Mouse (Mus musculus) midbrain, embryonic 14.5 days (tissue): ENCODE measurements around the gene Fam198a. TPM values are rescaled to one million over a fixed set of nuclear protein-coding genes. Genes with fewer than 3 reads are reported as not detected.
A peak's percentile ranks its signal among the peaks of the same experiment; 100 is the strongest.

ENCODE experiments used
- ATAC-seq: fragments of 200-750 bp; cut with Nextera tagmentation; 2 replicates; pipeline ENCODE4 v1.8.0; 2017; ENCODE audit warnings: moderate number of reproducible peaks, moderate library complexity; ENCODE audit not compliant: low FRiP score, low TSS enrichment
- DNase-seq: peaks from one replicate; pipeline ENCODE4 v3.0.0-alpha.2; 2015
- H3K27ac ChIP-seq: fragments of 300-500 bp; sonication (generic); replicated peaks from 2 replicates; pipeline ENCODE4 v1.5.1; 2014; ENCODE audit warnings: mild to moderate bottlenecking, low read depth, low read length, moderate library complexity
- H3K27me3 ChIP-seq: fragments of 300-500 bp; sonication (generic); 2 replicates; pipeline ENCODE4 v1.6.1; 2014; ENCODE audit warnings: low read length, control low read depth, mixed read lengths; ENCODE audit not compliant: control insufficient read depth, insufficient read depth
- H3K36me3 ChIP-seq: fragments of 300-500 bp; sonication (generic); 2 replicates; pipeline ENCODE4 v1.6.1; 2014; ENCODE audit warnings: low read length, control low read depth; ENCODE audit not compliant: control insufficient read depth, insufficient read depth
- H3K4me1 ChIP-seq: fragments of 300-500 bp; sonication (generic); 2 replicates; pipeline ENCODE4 v1.6.1; 2014; ENCODE audit warnings: mild to moderate bottlenecking, antibody characterized with exemption, low read length, control low read depth; ENCODE audit not compliant: control insufficient read depth, insufficient read depth
- H3K4me2 ChIP-seq: fragments of 300-500 bp; sonication (generic); 2 replicates; pipeline ENCODE4 v1.6.1; 2014; ENCODE audit warnings: mild to moderate bottlenecking, low read length, moderate library complexity
- H3K4me3 ChIP-seq: fragments of 300-500 bp; sonication (generic); replicated peaks from 2 replicates; pipeline ENCODE4 v1.5.1; 2014; ENCODE audit warnings: low read depth, low read length
- H3K9ac ChIP-seq: fragments of 300-500 bp; sonication (generic); replicated peaks from 2 replicates; pipeline ENCODE4 v1.6.1; 2014; ENCODE audit warnings: mild to moderate bottlenecking, low read length, moderate library complexity
- H3K9me3 ChIP-seq: fragments of 300-500 bp; sonication (generic); 2 replicates; pipeline ENCODE4 v1.6.1; 2016; ENCODE audit warnings: low read length, control low read depth, mixed read lengths; ENCODE audit not compliant: control insufficient read depth
- WGBS: fragments of 180-500 bp; shearing (Covaris S2); extraction: QIAGEN DNeasy Blood & Tissue Kit; methylation state at CpG from one replicate; pipeline ENCODE4 v1.1.7; 2014; 5-methylcytosine and 5-hydroxymethylcytosine counted together
- polyA plus RNA-seq: library from polyadenylated mRNA; unstranded; fragments of >200 nt; fragmentation: Nextera tagmentation; extraction: Ambion mirVana; gene quantifications from 2 replicates; pipeline ENCODE4 v1.2.1, GENCODE M21; 2014

Fam198a gene
- polyA plus RNA-seq, 1 experiment from 2014 or later = 0.80 TPM

DNA sequence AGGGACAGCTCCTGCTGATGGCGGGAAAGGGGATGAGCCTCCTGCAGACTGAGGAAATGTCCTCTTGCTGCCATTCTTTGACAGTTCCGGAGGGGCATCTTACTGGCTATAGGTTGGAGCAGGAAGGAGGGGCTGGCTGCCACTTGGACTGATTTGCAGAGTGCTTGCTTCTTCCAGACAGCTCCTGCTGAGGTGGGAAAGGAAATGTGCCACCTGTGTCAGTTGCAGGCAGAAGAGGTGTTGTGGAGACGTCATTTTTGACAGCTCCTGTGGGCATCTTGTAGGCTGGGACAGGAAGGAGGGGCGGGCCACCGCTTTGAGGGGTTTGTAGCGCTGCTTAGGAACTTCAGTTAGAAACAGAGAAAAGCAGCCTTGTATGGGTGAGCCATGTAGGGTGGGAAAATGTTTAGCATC lies 13.3 kb upstream of the Fam198a start:
- Histone ChIP-seq H3K4me2 (peak overlapping the region; percentile 45), H3K36me3 (no peaks in the 10 kb centered on the region), H3K27me3 (no peaks in the 10 kb centered on the region), H3K4me1 (no peaks in the 10 kb centered on the region), H3K4me3 (peak overlapping the region; percentile 37), H3K9me3 (no peaks in the 10 kb centered on the region), H3K9ac (peak overlapping the region; percentile 26; the same call in 1 of the 2 replicates), H3K27ac (peak overlapping the region; percentile 75)
- no peak for DNase-seq
- WGBS = 55% methylated on average over 6 of the region's 6 CpGs
- ATAC-seq = peak; percentile 46; the same call in 1 of the 2 replicates

DNA sequence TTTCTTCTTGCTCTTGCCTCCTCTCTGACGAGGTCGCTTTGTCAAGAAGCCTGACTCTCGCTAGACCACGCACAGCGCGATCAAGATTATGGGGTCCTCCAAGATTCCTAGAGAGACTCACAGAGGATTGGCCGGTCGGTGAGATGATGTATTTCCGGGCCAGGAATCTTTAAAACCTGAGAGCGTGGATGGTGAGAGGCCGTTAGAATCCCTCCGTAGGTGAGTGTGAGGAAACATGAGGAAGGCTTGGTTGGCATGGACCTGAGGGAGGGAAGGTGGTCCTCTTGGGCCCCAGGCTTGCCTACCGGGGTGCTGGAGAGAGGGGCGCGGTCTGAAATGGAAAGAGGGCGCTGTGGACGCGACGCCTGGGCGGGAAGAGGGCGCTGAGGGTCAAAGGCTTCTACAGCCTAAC lies 12.8 kb upstream of the Fam198a start:
- Histone ChIP-seq H3K4me1 (no peaks in the 10 kb centered on the region), H3K4me3 (peak overlapping the region; percentile 37), H3K9me3 (no peaks in the 10 kb centered on the region), H3K9ac (peak overlapping the region; percentile 43), H3K27me3 (no peaks in the 10 kb centered on the region), H3K27ac (peak overlapping the region; percentile 75), H3K36me3 (no peaks in the 10 kb centered on the region), H3K4me2 (peak overlapping the region; percentile 45)
- DNase-seq (peak; percentile 76), ATAC-seq (peak; percentile 53; the same call in 1 of the 2 replicates)
- WGBS = 57% methylated on average over 21 of the region's 21 CpGs

DNA sequence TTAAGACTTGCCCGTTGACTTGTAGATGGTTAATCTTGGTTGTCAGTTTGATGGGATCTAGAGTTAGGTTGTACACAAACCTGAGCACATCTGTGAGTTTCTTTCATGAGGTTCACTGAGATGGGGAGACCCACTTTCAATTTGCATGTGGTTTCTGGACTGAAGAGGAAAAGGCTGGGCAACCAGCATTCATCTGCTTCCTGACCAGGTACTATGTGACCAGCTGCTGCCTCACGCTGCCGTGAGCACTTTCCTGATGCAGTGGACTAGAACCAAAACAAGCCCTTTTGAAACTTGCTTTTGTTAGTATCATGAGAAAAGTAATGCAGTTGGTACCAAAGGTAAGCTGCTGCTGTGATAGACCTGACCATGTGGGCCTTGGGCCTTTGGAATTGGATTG lies 7.8 kb upstream of the Fam198a start:
- Histone ChIP-seq H3K27ac (no peak overlapping the region), H3K4me1 (no peaks in the 10 kb centered on the region), H3K4me3 (no peak overlapping the region), H3K9ac (no peak overlapping the region), H3K36me3 (no peaks in the 10 kb centered on the region), H3K9me3 (no peaks in the 10 kb centered on the region), H3K27me3 (no peaks in the 10 kb centered on the region), H3K4me2 (no peak overlapping the region)
- no peak for ATAC-seq
- no peak for DNase-seq
- 82% methylated on average over 3 of the region's 3 CpGs for WGBS

DNA sequence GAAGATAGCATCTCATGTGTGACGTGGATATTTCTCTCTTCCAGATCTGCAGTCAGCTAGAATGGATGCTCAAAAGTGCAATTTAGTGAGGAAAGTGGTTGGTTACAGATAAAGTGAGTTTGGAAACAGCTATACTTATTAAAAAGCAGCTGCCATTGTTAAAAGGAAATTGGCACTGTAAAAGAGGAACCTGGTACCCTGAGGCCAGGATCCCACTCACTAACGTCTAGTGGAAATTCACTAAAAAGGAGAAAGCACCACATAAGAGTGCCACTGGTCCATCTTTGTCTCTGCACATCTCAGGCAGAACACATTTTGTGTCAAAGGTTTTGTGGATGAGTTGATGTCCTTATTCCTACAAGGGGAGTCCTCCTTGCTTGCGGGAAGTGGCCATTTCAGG lies 7.2 kb upstream of the Fam198a start:
- no peak for DNase-seq
- no peak overlapping the region for H3K9ac ChIP-seq
- no peak overlapping the region for H3K4me2 ChIP-seq
- no peaks in the 10 kb centered on the region for H3K9me3 ChIP-seq
- no peaks in the 10 kb centered on the region for H3K27me3 ChIP-seq
- 82% methylated on average over 3 of the region's 3 CpGs for whole genome bisulfite sequencing
- H3K36me3 ChIP-seq = no peaks in the 10 kb centered on the region
- no peak for ATAC-seq
- H3K4me3 ChIP-seq = no peak overlapping the region
- no peaks in the 10 kb centered on the region for H3K4me1 ChIP-seq
- no peak overlapping the region for H3K27ac ChIP-seq

GRCm38 (mm10) chr9:121947784-121948183 lies 3.0 kb upstream of the Fam198a start:
- H3K4me2 ChIP-seq = no peak overlapping the region
- H3K27me3 ChIP-seq = no peaks in the 10 kb centered on the region
- no peak for ATAC-seq
- WGBS = 7% methylated on average over 4 of the region's 4 CpGs
- no peaks in the 10 kb centered on the region for H3K9me3 ChIP-seq
- no peak overlapping the region for H3K4me3 ChIP-seq
- H3K27ac ChIP-seq = no peak overlapping the region
- no peak overlapping the region for H3K9ac ChIP-seq
- H3K4me1 ChIP-seq = 0 out of 2 replicates have a peak, but pooled peaks cover 3% of the 10 kb centered on the region
- H3K36me3 ChIP-seq = no peaks in the 10 kb centered on the region
- peak; percentile 85 for DNase-seq

DNA sequence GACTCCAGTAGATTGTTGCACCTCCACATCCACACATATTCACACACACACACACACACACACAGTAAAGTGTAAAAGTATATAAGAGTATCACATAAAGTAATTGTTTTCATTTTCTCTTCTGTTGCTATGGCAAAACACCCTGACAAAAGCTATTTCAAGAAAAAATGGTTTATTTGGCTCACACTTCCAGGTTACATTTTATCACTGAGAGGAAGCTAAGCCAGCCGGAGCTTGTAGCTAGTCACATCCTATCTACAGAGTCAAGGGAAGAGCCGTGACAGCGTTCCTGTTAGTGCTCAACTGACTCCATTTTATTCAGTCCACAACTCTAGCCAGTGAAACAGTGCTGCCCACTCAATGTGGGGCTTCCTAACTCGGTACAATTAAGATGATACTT lies 2.4 kb upstream of the Fam198a start:
- Histone ChIP-seq H3K4me1 (0 out of 2 replicates have a peak, but pooled peaks cover 3% of the 10 kb centered on the region), H3K9me3 (no peaks in the 10 kb centered on the region), H3K36me3 (no peaks in the 10 kb centered on the region), H3K27ac (no peak overlapping the region), H3K27me3 (no peaks in the 10 kb centered on the region), H3K4me3 (no peak overlapping the region), H3K4me2 (no peak overlapping the region), H3K9ac (no peak overlapping the region)
- no peak for DNase-seq
- 86% methylated on average over 4 of the region's 4 CpGs for WGBS
- no peak for ATAC-seq

DNA sequence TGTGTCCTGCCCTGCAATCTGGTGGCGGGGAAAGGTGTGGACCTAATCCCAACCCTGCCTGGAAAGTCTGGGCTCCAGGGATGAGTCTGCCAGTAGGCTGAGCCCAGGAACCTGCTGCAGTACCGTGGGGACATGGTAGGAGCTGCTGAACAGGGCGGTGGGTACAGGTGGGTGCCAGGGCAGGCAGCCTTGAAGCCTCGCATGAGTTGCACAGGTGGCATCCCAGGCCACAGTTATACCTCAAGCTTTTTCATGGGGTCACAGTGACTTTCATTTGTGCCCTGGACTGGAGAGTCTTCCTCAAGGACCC lies 281 bp downstream of the Fam198a start:
- H3K4me2 ChIP-seq = peak overlapping the region; percentile 32
- H3K36me3 ChIP-seq = no peaks in the 10 kb centered on the region
- peak overlapping the region; percentile 13; the same call in 1 of the 2 replicates for H3K9ac ChIP-seq
- H3K27me3 ChIP-seq = no peaks in the 10 kb centered on the region
- WGBS = 35% methylated on average over 4 of the region's 4 CpGs
- H3K27ac ChIP-seq = no peak overlapping the region
- no peak for DNase-seq
- 0 out of 2 replicates have a peak, but pooled peaks cover 3% of the 10 kb centered on the region for H3K4me1 ChIP-seq
- no peaks in the 10 kb centered on the region for H3K9me3 ChIP-seq
- H3K4me3 ChIP-seq = no peak overlapping the region
- ATAC-seq = no peak

DNA sequence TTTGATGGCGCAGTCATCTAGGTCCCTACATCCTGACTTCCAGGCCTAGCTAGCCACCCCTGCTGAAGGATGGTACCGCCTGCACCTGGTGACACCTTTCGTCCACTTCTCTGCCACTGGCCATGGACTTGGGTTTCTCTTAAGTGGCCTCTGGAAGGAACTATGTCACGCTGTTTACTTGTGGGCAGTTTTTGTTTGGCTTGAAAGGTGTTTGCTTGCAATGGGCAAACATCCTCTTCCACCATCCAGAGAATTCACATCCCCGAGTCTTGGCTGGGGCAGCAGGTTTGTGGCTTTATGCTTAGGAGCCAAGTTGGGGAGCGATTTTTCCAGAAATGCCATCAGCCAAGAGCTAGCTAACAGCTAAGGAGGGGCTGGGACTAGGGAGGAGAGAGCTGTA lies 1.8 kb downstream of the Fam198a start:
- H3K36me3 ChIP-seq = no peaks in the 10 kb centered on the region
- no peak overlapping the region for H3K27ac ChIP-seq
- H3K9ac ChIP-seq = no peak overlapping the region
- H3K27me3 ChIP-seq = no peaks in the 10 kb centered on the region
- no peak overlapping the region for H3K4me2 ChIP-seq
- H3K4me3 ChIP-seq = no peak overlapping the region
- 88% methylated on average over 6 of the region's 6 CpGs for WGBS
- no peaks in the 10 kb centered on the region for H3K9me3 ChIP-seq
- DNase-seq = no peak
- no peak for ATAC-seq
- H3K4me1 ChIP-seq = 0 out of 2 replicates have a peak, but pooled peaks cover 3% of the 10 kb centered on the region

DNA sequence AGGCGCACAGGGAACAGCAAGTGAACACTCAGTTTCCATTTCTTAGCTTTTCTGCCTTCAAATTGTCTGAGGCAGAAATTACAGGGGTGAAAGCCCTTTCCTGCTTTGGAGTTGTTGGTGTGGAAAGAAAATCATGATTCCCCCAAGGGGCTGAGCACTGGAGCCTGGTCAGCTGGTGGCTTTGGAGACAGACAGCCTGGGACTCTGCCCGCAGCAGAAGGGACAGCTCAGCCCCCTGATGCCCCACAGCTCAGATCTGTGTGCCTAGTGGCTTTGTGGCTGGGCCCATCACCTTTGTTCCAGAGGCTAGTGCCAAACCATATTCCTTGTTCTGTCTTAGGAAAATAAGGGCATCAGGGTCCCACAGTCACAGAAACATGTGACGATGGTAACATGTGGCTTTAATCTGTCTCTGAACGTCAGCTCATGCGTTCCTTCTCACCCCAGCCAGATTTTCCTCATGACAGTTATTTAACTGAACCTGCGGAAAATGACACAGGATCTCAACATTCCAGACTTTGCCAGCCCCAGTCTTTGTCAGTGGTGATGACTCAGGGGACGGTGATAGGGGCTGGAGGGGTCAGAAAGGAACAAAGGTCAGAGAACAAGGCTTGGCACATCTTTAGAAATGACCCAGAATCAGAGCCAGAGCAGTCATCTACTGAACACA lies 9.3 kb downstream of the Fam198a start:
- H3K4me1 ChIP-seq = no peaks in the 10 kb centered on the region
- H3K9me3 ChIP-seq = no peaks in the 10 kb centered on the region
- DNase-seq = no peak
- H3K9ac ChIP-seq = no peak overlapping the region
- no peaks in the 10 kb centered on the region for H3K27me3 ChIP-seq
- no peaks in the 10 kb centered on the region for H3K36me3 ChIP-seq
- H3K4me3 ChIP-seq = no peak overlapping the region
- no peak for ATAC-seq
- no peak overlapping the region for H3K4me2 ChIP-seq
- H3K27ac ChIP-seq = no peak overlapping the region
- 60% methylated on average over 7 of the region's 7 CpGs for WGBS
